Mouse (Mus musculus) neural tube, embryonic 11.5 days (tissue): Measurements from ENCODE around the gene Trip12. TPM values are rescaled to one million over a fixed set of nuclear protein-coding genes. Genes with fewer than 3 reads are reported as not detected.

Source experiments
- ATAC-seq: fragments of 200-750 bp; cut with Nextera tagmentation; 2 replicates; pipeline ENCODE4 v1.8.0; 2017; ENCODE audit warnings: moderate number of reproducible peaks, mild to moderate bottlenecking, moderate TSS enrichment, moderate library complexity; ENCODE audit not compliant: insufficient read depth, low FRiP score, low TSS enrichment
- DNase-seq: peaks from one replicate; pipeline ENCODE4 v3.0.0-alpha.2; 2015; ENCODE audit warnings: low spot score
- H3K27ac ChIP-seq: fragments of 300-500 bp; sonication (generic); 2 replicates; pipeline ENCODE4 v1.5.1; 2014; ENCODE audit warnings: low read depth, mild to moderate bottlenecking, low read length
- H3K27me3 ChIP-seq: fragments of 300-500 bp; sonication (generic); 2 replicates; pipeline ENCODE4 v1.6.1; 2014; ENCODE audit warnings: mild to moderate bottlenecking, low read length, mixed read lengths; ENCODE audit not compliant: control insufficient read depth, insufficient read depth
- H3K36me3 ChIP-seq: fragments of 300-500 bp; sonication (generic); 2 replicates; pipeline ENCODE4 v1.6.1; 2014; ENCODE audit warnings: mild to moderate bottlenecking, low read length, moderate library complexity, mixed read lengths; ENCODE audit not compliant: control insufficient read depth, insufficient read depth
- H3K4me1 ChIP-seq: fragments of 300-500 bp; sonication (generic); 2 replicates; pipeline ENCODE4 v1.6.1; 2014; ENCODE audit warnings: low read length, mixed read lengths; ENCODE audit not compliant: control insufficient read depth, insufficient read depth
- H3K4me2 ChIP-seq: fragments of 300-500 bp; sonication (generic); 2 replicates; pipeline ENCODE4 v1.6.1; 2014; ENCODE audit warnings: low read depth, mild to moderate bottlenecking, moderate library complexity
- H3K4me3 ChIP-seq: fragments of 300-500 bp; sonication (generic); 2 replicates; pipeline ENCODE4 v1.5.1; 2014; ENCODE audit warnings: low read depth, low read length
- H3K9ac ChIP-seq: fragments of 300-500 bp; sonication (generic); 2 replicates; pipeline ENCODE4 v1.6.1; 2014; ENCODE audit warnings: mild to moderate bottlenecking, low read length
- H3K9me3 ChIP-seq: fragments of 300-500 bp; sonication (generic); 2 replicates; pipeline ENCODE4 v1.6.1; 2016; ENCODE audit warnings: low read length; ENCODE audit not compliant: control insufficient read depth
- WGBS: fragments of 180-500 bp; shearing (Covaris S2); extraction: QIAGEN DNeasy Blood & Tissue Kit; methylation state at CpG from one replicate; pipeline ENCODE4 v1.1.7; 2014; 5-methylcytosine and 5-hydroxymethylcytosine counted together
- polyA plus RNA-seq: library from polyadenylated mRNA; unstranded; fragments of >200 nt; fragmentation: Nextera tagmentation; extraction: Ambion mirVana; gene quantifications from 2 replicates; pipeline ENCODE4 v1.2.1, GENCODE M21; 2014

The Trip12 gene
- polyA plus RNA-seq, 1 experiment from 2014 or later, result 97.6 TPM

DNA sequence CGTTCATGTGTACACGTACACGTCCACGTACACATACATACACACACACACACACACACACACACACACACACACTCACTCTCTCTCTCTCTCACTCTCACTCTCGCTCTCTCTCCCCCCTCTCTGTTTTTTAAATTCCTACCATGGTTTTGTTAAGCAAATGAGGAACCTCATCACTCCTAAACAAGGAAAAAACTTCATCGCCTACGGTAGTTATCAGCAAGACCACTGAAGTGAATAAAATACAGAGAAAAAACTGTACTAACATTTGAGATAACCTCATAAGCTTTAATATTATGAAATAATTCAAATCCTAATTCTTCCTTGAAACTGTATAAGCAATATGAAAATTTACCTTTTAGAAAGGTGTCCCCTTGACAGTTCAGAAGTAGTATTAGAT, 45.0 kb downstream of the Trip12 start:
- no peak for DNase-seq
- Histone ChIP-seq H3K36me3 (peaks cover 4% of the 10 kb centered on the region), H3K9ac (no peak overlapping the region), H3K27me3 (no peaks in the 10 kb centered on the region), H3K4me2 (no peak overlapping the region), H3K4me1 (no peaks in the 10 kb centered on the region), H3K27ac (no peak overlapping the region), H3K9me3 (no peaks in the 10 kb centered on the region), H3K4me3 (no peak overlapping the region)
- ATAC-seq, result no peak
- WGBS, result 97% methylated on average over 7 of the region's 7 CpGs

GRCm38 (mm10) chr1:84791393-84791792, 48.9 kb downstream of the Trip12 start:
- Histone ChIP-seq H3K27ac (no peak overlapping the region), H3K4me2 (no peak overlapping the region), H3K36me3 (peaks cover 4% of the 10 kb centered on the region), H3K4me3 (no peak overlapping the region), H3K9ac (no peak overlapping the region), H3K4me1 (no peaks in the 10 kb centered on the region), H3K27me3 (no peaks in the 10 kb centered on the region), H3K9me3 (no peaks in the 10 kb centered on the region)
- WGBS, result 93% methylated on average over 2 of the region's 2 CpGs
- DNase-seq (no peak), ATAC-seq (no peak)

DNA sequence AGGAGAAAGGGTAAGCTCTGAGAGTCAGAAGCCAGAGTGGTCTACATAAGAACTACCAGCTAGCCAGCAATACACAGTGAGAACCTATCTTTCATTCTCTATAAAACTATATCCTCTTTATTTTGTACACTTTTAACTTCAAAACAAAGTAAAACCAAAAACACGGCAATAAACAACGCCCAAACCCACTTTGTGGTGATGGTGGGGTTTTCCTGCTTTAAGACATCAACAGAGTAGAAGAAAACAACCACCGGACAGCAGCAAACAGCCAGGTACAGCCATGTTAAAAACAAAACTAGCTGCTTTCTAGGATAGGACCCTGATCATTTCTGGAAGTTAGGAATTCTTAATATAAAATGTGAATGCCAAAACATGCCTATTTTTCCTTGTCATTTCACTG, 59.7 kb downstream of the Trip12 start:
- Histone ChIP-seq H3K4me3 (no peak overlapping the region), H3K4me1 (no peaks in the 10 kb centered on the region), H3K27ac (no peak overlapping the region), H3K9me3 (no peaks in the 10 kb centered on the region), H3K27me3 (no peaks in the 10 kb centered on the region), H3K36me3 (no peaks in the 10 kb centered on the region), H3K4me2 (no peak overlapping the region), H3K9ac (no peak overlapping the region)
- ATAC-seq, result no peak
- 97% methylated on average over 3 of the region's 3 CpGs for WGBS
- no peak for DNase-seq

DNA sequence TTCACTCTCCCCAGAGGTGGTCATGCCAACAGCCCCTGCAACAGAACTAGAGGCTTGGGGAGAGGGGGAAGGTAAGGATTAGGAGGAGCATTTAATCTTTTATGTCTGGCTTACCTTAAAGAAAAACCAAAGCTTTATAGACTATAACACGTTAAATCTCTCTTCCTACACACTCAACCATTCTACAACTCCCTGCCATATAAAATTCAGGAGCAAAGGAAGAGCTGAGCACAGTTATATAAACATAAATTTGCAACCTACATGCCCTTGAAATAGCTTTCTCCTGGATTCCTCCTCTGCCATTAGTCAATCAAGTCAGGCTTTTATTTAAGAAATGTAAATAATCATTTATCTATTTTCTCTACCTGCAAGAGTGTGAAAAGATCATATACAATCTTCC, 62.9 kb downstream of the Trip12 start:
- Histone ChIP-seq H3K27ac (no peak overlapping the region), H3K4me3 (no peak overlapping the region), H3K4me2 (no peak overlapping the region), H3K9ac (no peak overlapping the region), H3K36me3 (no peaks in the 10 kb centered on the region), H3K9me3 (no peaks in the 10 kb centered on the region), H3K4me1 (no peaks in the 10 kb centered on the region), H3K27me3 (no peaks in the 10 kb centered on the region)
- WGBS, result 94% methylated on average over 1 of the region's 1 CpGs
- no peak for ATAC-seq
- DNase-seq, result no peak

DNA sequence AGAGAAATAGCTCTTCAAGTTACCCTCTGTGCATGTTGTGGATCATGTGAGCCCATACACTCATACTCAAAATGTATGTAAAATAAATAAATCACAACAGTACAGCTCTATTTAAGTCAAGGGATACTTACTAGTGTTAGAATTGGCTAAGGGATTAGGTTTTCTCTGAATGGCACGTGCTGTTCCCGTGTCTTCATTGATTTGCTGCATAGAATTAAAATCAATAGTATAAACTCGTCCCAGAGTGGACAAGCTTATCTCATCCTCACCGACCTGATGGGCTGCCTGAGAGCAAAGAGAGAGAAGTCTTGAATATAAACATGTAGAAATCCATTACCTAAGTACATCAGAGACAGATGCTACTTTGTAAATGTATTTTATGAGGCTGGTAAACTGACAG, 81.5 kb downstream of the Trip12 start:
- Histone ChIP-seq H3K9me3 (no peaks in the 10 kb centered on the region), H3K4me2 (no peak overlapping the region), H3K27ac (no peak overlapping the region), H3K4me1 (no peaks in the 10 kb centered on the region), H3K36me3 (peaks cover 3% of the 10 kb centered on the region; the same call in 1 of the 2 replicates), H3K4me3 (no peak overlapping the region), H3K9ac (no peak overlapping the region), H3K27me3 (no peaks in the 10 kb centered on the region)
- DNase-seq (no peak), ATAC-seq (no peak)
- WGBS, result 90% methylated on average over 4 of the region's 4 CpGs

DNA sequence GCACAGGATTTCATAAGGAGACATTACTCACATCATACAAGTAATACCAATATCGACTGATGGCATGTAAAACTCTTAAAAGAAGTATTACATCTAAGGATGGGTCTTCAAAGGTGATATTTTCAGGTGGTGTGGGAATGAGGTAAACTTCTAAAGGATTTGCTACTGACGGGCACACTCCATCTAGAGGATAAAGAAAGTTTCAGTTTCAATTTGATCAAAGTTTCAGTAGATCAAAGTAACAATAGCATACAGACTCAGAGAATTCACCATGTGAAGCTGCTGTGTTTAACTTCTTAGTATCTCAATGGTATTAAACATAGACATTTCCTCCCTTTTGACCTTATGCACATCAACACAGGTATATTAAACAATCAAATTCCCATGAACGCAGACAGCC, 98.2 kb downstream of the Trip12 start:
- H3K4me2 ChIP-seq, result no peak overlapping the region
- H3K4me1 ChIP-seq, result no peaks in the 10 kb centered on the region
- 95% methylated on average over 3 of the region's 3 CpGs for WGBS
- H3K27me3 ChIP-seq, result no peaks in the 10 kb centered on the region
- H3K9me3 ChIP-seq, result no peaks in the 10 kb centered on the region
- peaks cover 2% of the 10 kb centered on the region for H3K36me3 ChIP-seq
- H3K9ac ChIP-seq, result no peak overlapping the region
- no peak overlapping the region for H3K27ac ChIP-seq
- no peak overlapping the region for H3K4me3 ChIP-seq
- DNase-seq (no peak), ATAC-seq (no peak)

GRCm38 (mm10) chr1:84740080-84740479, 100.2 kb downstream of the Trip12 start:
- Histone ChIP-seq H3K4me3 (no peak overlapping the region), H3K9me3 (no peaks in the 10 kb centered on the region), H3K4me2 (no peak overlapping the region), H3K27ac (no peak overlapping the region), H3K36me3 (peaks cover 3% of the 10 kb centered on the region), H3K9ac (no peak overlapping the region), H3K4me1 (no peaks in the 10 kb centered on the region), H3K27me3 (no peaks in the 10 kb centered on the region)
- 89% methylated on average over 1 of the region's 1 CpGs for WGBS
- DNase-seq, result no peak
- no peak for ATAC-seq

DNA sequence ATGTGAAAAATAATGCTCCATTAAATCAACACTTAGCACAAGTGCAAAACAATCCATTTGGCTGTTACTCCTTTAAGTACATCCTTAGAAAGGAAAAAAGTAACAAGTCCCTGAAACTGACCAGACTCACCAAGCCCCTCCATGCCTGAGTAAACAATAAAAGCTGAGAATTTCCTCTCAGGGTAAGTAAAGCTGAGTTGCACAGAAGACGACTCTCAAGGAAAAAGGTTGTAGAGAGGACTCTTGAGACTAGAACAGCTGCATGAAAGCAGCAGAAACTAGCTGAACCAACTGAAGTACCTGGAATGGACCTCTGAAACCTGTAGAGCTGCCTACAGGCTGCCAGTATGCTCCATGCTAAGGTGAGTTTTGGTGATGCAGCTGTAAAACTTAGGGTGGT, 103.2 kb downstream of the Trip12 start:
- Histone ChIP-seq H3K36me3 (peaks cover 4% of the 10 kb centered on the region), H3K9me3 (no peaks in the 10 kb centered on the region), H3K9ac (no peak overlapping the region), H3K27ac (no peak overlapping the region), H3K4me2 (no peak overlapping the region), H3K27me3 (no peaks in the 10 kb centered on the region), H3K4me1 (no peaks in the 10 kb centered on the region), H3K4me3 (no peak overlapping the region)
- ATAC-seq (no peak), DNase-seq (no peak)
- 74% methylated on average over 1 of the region's 1 CpGs for WGBS

DNA sequence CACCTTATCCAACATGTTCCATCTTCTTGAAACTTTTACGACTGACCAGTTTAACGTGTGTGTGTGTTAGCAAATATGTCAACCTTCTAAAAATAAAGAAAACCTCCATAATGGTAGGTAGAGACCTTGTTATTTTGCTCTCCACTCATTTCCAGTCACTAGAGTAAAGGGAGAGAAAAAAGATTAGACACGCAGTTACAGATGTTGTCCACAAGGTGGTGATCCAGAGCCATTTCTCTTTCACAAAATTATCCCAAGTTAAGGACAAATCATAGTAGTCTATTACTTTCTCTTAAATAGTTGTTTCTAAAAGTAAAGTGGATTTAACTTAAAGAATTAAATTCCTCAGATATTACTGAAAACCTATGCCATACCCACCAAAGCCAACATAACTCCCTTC, 106.5 kb downstream of the Trip12 start:
- WGBS, result 69% methylated on average over 3 of the region's 3 CpGs
- Histone ChIP-seq H3K4me2 (no peak overlapping the region), H3K4me3 (no peak overlapping the region), H3K9me3 (no peaks in the 10 kb centered on the region), H3K4me1 (no peaks in the 10 kb centered on the region), H3K9ac (no peak overlapping the region), H3K36me3 (peaks cover 7% of the 10 kb centered on the region), H3K27ac (no peak overlapping the region), H3K27me3 (no peaks in the 10 kb centered on the region)
- ATAC-seq (no peak), DNase-seq (no peak)
